9 mouse cellular contexts compared by ENCODE assay signal in genomic region chr7:63816056-63816941, GRCm38 (mm10).
DNase-seq lines count a peak whose midpoint lies in the region; ATAC-seq and TF ChIP-seq lines count a peak whose summit lies in the region.
"Had no signal": no experiment of that assay in that cellular context is flagged by ENCODE, and none has a peak within 500 bp of the region (broad histone marks: within the 10 kb centered on the region; RNA-seq: fewer than 3 reads in every experiment).

No protein-coding gene starts in this region.

- H3K4me3 ChIP-seq in left cerebral cortex, adult 2 months: no peak overlapping the region
- H3K4me3 ChIP-seq: midbrain, embryonic 12.5 days had no signal

- H3K27ac ChIP-seq in left cerebral cortex, adult 2 months: peak overlapping the region; percentile 36; the same call in 1 of the 2 replicates
- H3K27ac ChIP-seq: midbrain, embryonic 12.5 days had no signal

- no peak for TF ChIP-seq CTCF in left cerebral cortex, adult 2 months (IDR thresholded peaks at IDR 0.05)

- DNase-seq in left cerebral cortex, adult 2 months (ENCODE audit: extremely low spot score in 1 of 2, low spot score in 2 of 2): no peak
- DNase-seq in left cerebral cortex, adult 9 months (ENCODE audit: low spot score in 2 of 2): no peak
- DNase-seq in fibroblast of lung, adult 2 months (ENCODE audit: low read depth): peak; percentile 89
- peak; percentile 48 for DNase-seq in lung, postnatal 14 days
- no peak for DNase-seq in right cerebral cortex, adult 2 months (ENCODE audit: low spot score in 2 of 2)
- no peak for DNase-seq in ovary, postnatal 14 days (ENCODE audit: low spot score)
- no peak for DNase-seq in urinary bladder, postnatal 4 days (ENCODE audit: low spot score in 2 of 2)

- ATAC-seq in inflammation-experienced regulatory T-cells, adult 6 months: peak; percentile 89

- intact Hi-C loops in left cerebral cortex, adult 2 months (cut with DNase I): no loop called here

Comparison
In these comparisons a context has a peak if more than half of its experiments do, and no peak if none do; other contexts are left out.
1. DNase-seq: peak in fibroblast of lung, adult 2 months (single experiment) and lung, postnatal 14 days (single experiment); none in left cerebral cortex, adult 2 months (0 of 2), left cerebral cortex, adult 9 months (0 of 2), right cerebral cortex, adult 2 months (0 of 2), ovary, postnatal 14 days (single experiment) and urinary bladder, postnatal 4 days (0 of 2).